8 mouse cellular contexts compared by ENCODE assay signal in genomic region chr12:8675361-8675760, GRCm38 (mm10). TPM values are rescaled to one million over a fixed set of nuclear protein-coding genes. Genes with fewer than 3 reads are reported as not detected.
DNase-seq lines count a peak whose midpoint lies in the region; ATAC-seq lines count a peak whose summit lies in the region.

No protein-coding gene starts in this region.

- H3K27ac ChIP-seq in forebrain, embryonic 10.5 days = peak overlapping the region; percentile 100
- peak overlapping the region; percentile 98 for H3K27ac ChIP-seq in limb, embryonic 15.5 days
- peak overlapping the region; percentile 97 for H3K27ac ChIP-seq in stomach, embryonic 15.5 days

- no peaks in the 10 kb centered on the region for H3K27me3 ChIP-seq in forebrain, embryonic 10.5 days (ENCODE audit: poor library complexity, severe bottlenecking)
- no peaks in the 10 kb centered on the region for H3K27me3 ChIP-seq in limb, embryonic 15.5 days
- H3K27me3 ChIP-seq in stomach, embryonic 15.5 days (replicated peaks) = no peaks in the 10 kb centered on the region

- peaks cover 28% of the 10 kb centered on the region for H3K36me3 ChIP-seq in forebrain, embryonic 10.5 days (replicated peaks)
- no peaks in the 10 kb centered on the region for H3K36me3 ChIP-seq in limb, embryonic 15.5 days
- H3K36me3 ChIP-seq in stomach, embryonic 15.5 days = no peaks in the 10 kb centered on the region

- peak overlapping the region; percentile 93 for H3K4me3 ChIP-seq in forebrain, embryonic 10.5 days
- H3K4me3 ChIP-seq in limb, embryonic 15.5 days = peak overlapping the region; percentile 85
- H3K4me3 ChIP-seq in stomach, embryonic 15.5 days (replicated peaks) = peak overlapping the region; percentile 85

- DNase-seq in adrenal gland, adult 2 months = peak; percentile 35
- DNase-seq in adrenal gland, adult 18-20 months (ENCODE audit: low spot score in 2 of 2) = no peak
- DNase-seq in 416B (ENCODE audit: low read depth) = peak; percentile 42
- DNase-seq in forebrain, embryonic 10.5 days (ENCODE audit: extremely low spot score, low spot score) = no peak
- no peak for DNase-seq in ovary, postnatal 10 days (ENCODE audit: low spot score)
- no peak for DNase-seq in left cerebral cortex, adult 9 months (ENCODE audit: low spot score in 2 of 2)

- no peak overlapping the region for H3K9ac ChIP-seq in limb, embryonic 15.5 days
- peak overlapping the region; percentile 92; the same call in 1 of the 2 replicates for H3K9ac ChIP-seq in stomach, embryonic 15.5 days

- peak overlapping the region; percentile 54 for H3K4me2 ChIP-seq in limb, embryonic 15.5 days
- peak overlapping the region; percentile 64 for H3K4me2 ChIP-seq in stomach, embryonic 15.5 days

- peaks cover 9% of the 10 kb centered on the region; the same call in 1 of the 2 replicates for H3K9me3 ChIP-seq in forebrain, embryonic 10.5 days
- H3K9me3 ChIP-seq in limb, embryonic 15.5 days = no peaks in the 10 kb centered on the region
- no peaks in the 10 kb centered on the region for H3K9me3 ChIP-seq in stomach, embryonic 15.5 days

- 2% methylated on average over 7 of the region's 7 CpGs for WGBS in forebrain, embryonic 10.5 days
- WGBS in limb, embryonic 15.5 days = 0% methylated on average over 7 of the region's 7 CpGs
- under 1% methylated on average over 7 of the region's 7 CpGs for whole genome bisulfite sequencing in stomach, embryonic 15.5 days

- ATAC-seq in limb, embryonic 15.5 days (ENCODE audit: insufficient number of reproducible peaks, low FRiP score, low TSS enrichment, low read depth) = no peak
- no peak for ATAC-seq in stomach, embryonic 15.5 days (ENCODE audit: insufficient read depth, low FRiP score, low read depth)

- H3K4me1 ChIP-seq in forebrain, embryonic 10.5 days = peaks cover 23% of the 10 kb centered on the region
- peaks cover 20% of the 10 kb centered on the region for H3K4me1 ChIP-seq in limb, embryonic 15.5 days
- peaks cover 12% of the 10 kb centered on the region; the same call in 1 of the 2 replicates for H3K4me1 ChIP-seq in stomach, embryonic 15.5 days

RNA-seq across cellular contexts. Expression of gene Pum2, which starts 1.4 kb away (rescaled TPM):
- 100 to 1,000 TPM; 118 to 121 TPM for total RNA-seq in adrenal gland, adult 2 months (2021)
- 28.8 and 33.5 TPM in 2 replicates for polyA plus RNA-seq in adrenal gland, adult 2 months (2012; rRNA removed)
- 100 to 1,000 TPM; 116 to 149 TPM for total RNA-seq in adrenal gland, adult 18-20 months (2021)
- polyA plus RNA-seq in forebrain, embryonic 10.5 days (2016; fragmentation: Nextera tagmentation; extraction: Ambion mirVana) = 76.2 and 80.0 TPM in 2 replicates
- 36.8 and 43.0 TPM in 2 replicates for polyA plus RNA-seq in limb, embryonic 15.5 days (2015; fragmentation: Nextera tagmentation; extraction: Ambion mirVana)
- 39.3 and 41.7 TPM in 2 replicates for polyA plus RNA-seq in stomach, embryonic 15.5 days (2015; fragmentation: Nextera tagmentation; extraction: Ambion mirVana)

Comparison
In these comparisons a context has a peak if more than half of its experiments do, and no peak if none do; other contexts are left out.
1. DNase-seq: peak in adrenal gland, adult 2 months (single experiment) and 416B (single experiment); none in adrenal gland, adult 18-20 months (0 of 2), forebrain, embryonic 10.5 days (single experiment), ovary, postnatal 10 days (single experiment) and left cerebral cortex, adult 9 months (0 of 2).
2. Peak in every context shown above with its lines, with median percentiles within 50 percentile points of each other: H3K27ac ChIP-seq and H3K4me3 ChIP-seq.